Mouse (Mus musculus) left cerebral cortex, postnatal 36 days (tissue): Measurements from ENCODE around the gene 1700093K21Rik. TPM values are rescaled to one million over a fixed set of nuclear protein-coding genes. Genes with fewer than 3 reads are reported as not detected.
"Not testable (repeated sequence)": the region's sequence is repeated elsewhere in the genome, so short reads cannot be mapped to it uniquely, and the experiment has no call there.

Experiments used
- DNase-seq, 2 experiments: peaks; one replicate each; pipeline ENCODE4 v3.0.0; 2021 to 2022; ENCODE audit warnings: low spot score in 2 of 2, mixed read lengths in 1 of 2
- intact Hi-C: fragments of 180-260 bp; cut with DNase I; formaldehyde crosslinking; loops from one replicate; pipeline ENCODE4 v1.15.1; 2025
- total RNA-seq, 2 experiments: library from RNA; stranded (reverse); gene quantifications; 2 replicates each; pipeline ENCODE4 v1.2.3; 2021

1700093K21Rik gene
- total RNA-seq, result under 1 TPM in 1 of 2 experiments, not detected in 1; 0.68 TPM

DNA sequence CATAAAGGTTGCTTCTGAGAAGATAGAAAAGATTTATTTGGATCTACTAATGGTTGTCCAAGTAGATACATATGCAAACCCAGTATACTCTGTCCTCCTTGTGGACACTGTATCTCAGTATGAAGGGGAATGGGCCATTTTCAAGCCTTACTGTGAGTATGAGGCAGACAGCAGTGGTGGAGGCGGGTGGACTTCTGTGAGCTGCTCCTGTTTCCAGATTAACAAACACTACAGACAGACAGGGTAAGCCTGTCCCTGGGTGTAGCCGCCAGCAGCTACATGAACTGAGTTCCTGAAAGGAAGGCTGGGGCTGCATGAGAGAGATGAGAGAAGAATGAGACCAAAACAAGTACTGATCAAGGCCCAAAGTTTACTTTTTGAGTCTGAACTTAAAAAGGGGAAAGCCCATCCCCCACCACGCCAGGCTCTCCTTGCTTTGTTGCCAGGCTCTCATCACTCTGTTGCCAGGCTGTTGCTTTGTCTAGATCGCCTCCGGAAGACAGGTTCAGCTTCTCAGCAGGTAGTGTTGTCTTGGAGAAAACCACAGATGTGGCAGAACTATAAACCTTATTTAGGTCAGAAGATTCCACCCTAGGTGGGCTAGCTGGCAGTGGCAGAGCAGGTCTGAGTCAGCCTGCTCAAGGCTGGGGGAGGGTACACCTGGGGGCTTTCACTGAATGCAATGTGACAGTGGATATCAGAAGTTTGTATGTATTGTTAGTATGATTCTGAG, at the start of gene 1700093K21Rik:
Gene 1700093K21Rik, minus strand, starts transcription at position 683 of the 733 bp plus-strand sequence.
- intact Hi-C loops, result no loop called here
- peak in 1 of 2 experiments; percentile 4 for DNase-seq

DNA sequence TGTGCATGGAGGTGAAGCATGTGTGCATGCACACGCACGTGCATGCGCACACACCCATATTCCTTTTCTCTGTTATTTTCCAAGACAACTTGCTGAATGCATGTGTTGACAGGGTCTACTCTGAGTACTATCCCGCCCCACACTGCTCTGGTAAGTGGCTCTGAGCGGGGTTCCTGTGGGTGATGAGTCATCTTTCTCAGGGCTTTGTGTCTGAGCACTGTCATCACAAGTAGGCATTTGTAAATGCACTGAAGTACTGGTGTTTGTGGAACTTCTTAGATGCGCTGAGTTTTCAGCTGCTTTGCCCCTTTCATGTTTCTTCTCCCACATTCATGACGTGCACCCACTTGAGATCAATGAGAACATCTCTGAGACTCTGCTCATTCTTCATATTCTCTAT, 49.2 kb upstream of the 1700093K21Rik start:
- DNase-seq, result no peak
- intact Hi-C loops, result no loop called here

DNA sequence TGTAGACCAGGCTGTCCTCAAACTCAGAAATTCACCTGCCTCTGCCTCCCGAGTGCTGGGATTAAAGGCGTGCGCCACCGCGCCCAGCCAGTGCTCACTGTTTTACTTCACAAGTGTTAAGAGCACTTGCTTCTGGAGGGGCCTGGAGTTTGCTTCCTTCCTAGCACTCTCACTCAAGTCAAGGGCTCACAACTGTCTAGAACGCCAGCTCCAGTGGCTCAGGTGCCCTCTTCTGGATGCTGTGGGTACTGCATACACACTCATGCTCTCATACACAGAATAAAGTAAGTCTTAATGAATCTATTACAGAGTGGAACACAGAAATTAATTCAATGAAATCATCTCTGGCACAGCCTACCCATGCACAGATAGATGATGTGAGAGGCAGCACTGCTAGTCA, 44.8 kb upstream of the 1700093K21Rik start:
- peak; percentile 62 to 77 for DNase-seq
- intact Hi-C loops, result loop anchor here (5.0 to 10.0 kb wide), 2 partner anchors 68 to 581 kb away; partner anchors contain the start of genes Ahsa2, Commd1 and Gm28048

- intact Hi-C loops, result no loop called here
Measured at GRCm38 (mm10) chr11:23557039-23557630, 36.2 kb upstream of the 1700093K21Rik start.

DNA sequence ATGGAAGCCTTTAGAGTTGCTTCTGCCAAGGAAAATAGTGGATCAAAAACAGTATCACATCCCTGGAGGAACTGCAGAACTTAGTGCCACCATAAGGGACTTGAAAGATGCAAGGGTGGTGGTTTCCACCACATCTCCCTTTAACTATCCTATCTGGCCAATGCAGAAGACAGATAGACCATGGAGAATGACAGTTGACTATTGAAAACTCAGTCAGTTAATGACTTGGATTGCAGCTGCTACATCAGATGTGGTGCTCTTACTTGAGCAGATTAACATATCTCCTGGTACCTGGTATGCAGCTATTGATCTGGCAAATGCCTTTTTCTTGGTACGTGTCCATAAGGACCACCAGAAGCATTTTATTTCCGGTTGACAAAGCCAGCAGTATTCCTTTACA, 16.5 kb upstream of the 1700093K21Rik start:
- no peak for DNase-seq
- intact Hi-C loops, result no loop called here

More at GRCm38 (mm10) chr11:23557039-23557630, 36.2 kb upstream of the 1700093K21Rik start:
- no peak for DNase-seq

- intact Hi-C loops, result no loop called here
- no peak for DNase-seq
Measured at GRCm38 (mm10) chr11:23518981-23519380, 2.0 kb downstream of the 1700093K21Rik start.

GRCm38 (mm10) chr11:23515315-23515714, 5.6 kb downstream of the 1700093K21Rik start:
- intact Hi-C loops, result no loop called here

DNA sequence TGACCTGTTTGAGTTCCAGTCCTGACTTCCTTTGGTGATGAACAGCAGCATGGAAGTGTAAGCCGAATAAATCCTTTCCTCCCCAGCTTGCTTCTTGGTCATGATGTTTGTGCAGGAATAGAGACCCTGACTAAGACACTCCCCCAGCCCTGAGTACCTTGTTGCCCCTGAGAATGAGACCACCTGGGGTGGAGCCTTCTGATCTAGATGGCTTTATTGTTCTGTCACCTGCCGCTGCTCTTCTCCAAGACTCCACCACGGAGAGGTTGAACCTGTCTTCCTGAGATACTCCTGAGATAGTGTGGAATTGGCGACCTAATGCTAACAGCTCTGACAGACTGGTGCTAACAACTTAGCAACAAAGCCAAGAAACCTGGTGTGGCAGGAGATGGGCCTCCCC, 6.2 kb downstream of the 1700093K21Rik start:
- intact Hi-C loops, DNase-seq: not testable (repeated sequence)

More at GRCm38 (mm10) chr11:23515315-23515714, 5.6 kb downstream of the 1700093K21Rik start:
- DNase-seq, result no peak

DNA sequence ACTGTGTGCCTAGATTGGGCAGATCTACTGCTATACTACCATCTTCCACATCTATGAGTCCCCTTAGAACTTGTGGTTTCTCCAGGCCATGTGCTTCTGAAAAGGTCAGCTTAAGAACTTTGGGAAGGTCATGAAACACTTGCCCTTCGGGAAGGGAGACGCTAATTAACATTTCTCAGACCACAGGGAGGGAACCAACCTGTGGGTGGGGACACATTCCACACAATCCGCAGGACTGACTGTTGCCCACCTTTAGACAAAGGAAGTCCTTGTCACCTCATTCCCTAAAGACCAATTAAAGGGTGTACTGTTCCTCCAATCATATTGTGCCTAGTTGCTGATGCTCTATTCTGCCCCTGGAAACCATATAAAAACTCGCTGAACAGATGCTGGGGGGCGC, 16.2 kb downstream of the 1700093K21Rik start:
- DNase-seq, intact Hi-C loops: not testable (repeated sequence)

DNA sequence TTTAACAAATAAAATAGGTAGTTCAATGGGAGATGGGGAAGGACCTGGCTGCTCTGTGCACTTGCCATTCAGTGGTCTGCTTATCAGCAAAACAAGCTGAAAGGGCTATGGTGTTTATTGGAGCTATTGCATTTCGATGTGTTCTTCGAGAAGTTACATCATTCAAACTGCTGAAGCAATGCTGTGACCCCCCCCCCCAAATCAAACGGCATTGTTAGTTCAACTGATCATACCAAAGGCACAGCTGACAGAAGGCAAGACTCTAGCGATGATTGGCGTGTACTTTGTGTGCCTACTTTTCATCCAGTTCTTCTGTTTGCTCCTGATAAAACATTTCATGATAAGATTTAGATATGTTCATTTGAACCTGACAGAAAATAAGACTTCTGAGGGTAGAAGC, 22.3 kb downstream of the 1700093K21Rik start:
- intact Hi-C loops, result loop anchor here (5.0 to 10.0 kb wide), 2 partner anchors 69 to 126 kb away; no protein-coding TSS in a partner anchor
- DNase-seq, result no peak

DNA sequence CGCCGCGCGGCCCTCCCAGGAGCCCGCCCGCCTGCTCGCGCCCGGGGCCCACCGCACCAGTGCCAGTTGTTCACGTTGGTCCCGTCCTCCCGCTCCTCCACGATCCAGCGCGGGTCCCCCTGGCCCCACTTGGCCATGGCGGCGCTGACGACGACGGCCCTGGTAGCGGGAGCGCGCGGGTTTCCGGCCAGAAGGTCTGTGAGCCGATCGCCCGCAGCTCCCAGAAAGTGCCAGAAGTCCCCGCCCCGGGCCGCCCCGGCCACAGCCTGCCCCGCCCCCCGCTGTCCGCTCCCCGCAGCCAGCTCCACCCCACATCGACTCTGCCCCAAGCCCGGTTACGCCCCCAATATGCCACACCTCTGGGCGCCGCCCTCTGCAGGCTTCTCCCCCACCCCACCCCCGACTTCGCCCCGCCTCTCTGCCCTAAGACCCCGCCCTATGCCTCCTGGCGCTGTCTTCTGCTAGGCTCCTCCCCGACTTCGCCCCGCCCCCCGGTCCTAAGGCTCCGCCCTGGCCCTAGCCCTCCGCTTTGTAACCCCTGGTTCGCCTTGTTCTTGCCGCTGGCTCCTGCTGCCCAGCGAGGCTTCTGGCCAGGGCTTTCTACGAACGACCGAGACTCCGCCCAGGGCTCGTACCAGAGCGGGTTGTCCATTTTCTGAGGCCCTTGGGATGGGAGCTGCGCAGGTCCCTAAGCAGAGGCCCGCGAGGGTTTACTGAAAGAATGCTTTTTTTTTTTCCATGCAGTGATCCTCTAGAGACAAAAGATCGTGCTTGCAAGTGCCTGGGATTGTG, 23.0 kb downstream of the 1700093K21Rik start, which contains the start of gene Ahsa2:
Gene Ahsa2, minus strand, starts transcription at position 313 of the 792 bp plus-strand sequence.
- peak; percentile 91 to 92 for DNase-seq
- intact Hi-C loops, result loop anchor here (5.0 to 10.0 kb wide), 2 partner anchors 69 to 127 kb away; no protein-coding TSS in a partner anchor

- intact Hi-C loops, result loop anchor here (5.0 to 10.0 kb wide), 2 partner anchors 70 to 127 kb away; no protein-coding TSS in a partner anchor
- peak; percentile 67 to 69 for DNase-seq
Measured at GRCm38 (mm10) chr11:23497335-23497717, 23.6 kb downstream of the 1700093K21Rik start.

- intact Hi-C loops, result loop anchor here (5.0 to 10.0 kb wide), 2 partner anchors 71 to 128 kb away; no protein-coding TSS in a partner anchor
- no peak for DNase-seq
Measured at GRCm38 (mm10) chr11:23496661-23497060, 24.3 kb downstream of the 1700093K21Rik start.

- no peak for DNase-seq
- intact Hi-C loops, result loop anchor here (5.0 to 10.0 kb wide), 2 partner anchors 72 to 130 kb away; no protein-coding TSS in a partner anchor
Measured at GRCm38 (mm10) chr11:23495231-23495630, 25.7 kb downstream of the 1700093K21Rik start.

DNA sequence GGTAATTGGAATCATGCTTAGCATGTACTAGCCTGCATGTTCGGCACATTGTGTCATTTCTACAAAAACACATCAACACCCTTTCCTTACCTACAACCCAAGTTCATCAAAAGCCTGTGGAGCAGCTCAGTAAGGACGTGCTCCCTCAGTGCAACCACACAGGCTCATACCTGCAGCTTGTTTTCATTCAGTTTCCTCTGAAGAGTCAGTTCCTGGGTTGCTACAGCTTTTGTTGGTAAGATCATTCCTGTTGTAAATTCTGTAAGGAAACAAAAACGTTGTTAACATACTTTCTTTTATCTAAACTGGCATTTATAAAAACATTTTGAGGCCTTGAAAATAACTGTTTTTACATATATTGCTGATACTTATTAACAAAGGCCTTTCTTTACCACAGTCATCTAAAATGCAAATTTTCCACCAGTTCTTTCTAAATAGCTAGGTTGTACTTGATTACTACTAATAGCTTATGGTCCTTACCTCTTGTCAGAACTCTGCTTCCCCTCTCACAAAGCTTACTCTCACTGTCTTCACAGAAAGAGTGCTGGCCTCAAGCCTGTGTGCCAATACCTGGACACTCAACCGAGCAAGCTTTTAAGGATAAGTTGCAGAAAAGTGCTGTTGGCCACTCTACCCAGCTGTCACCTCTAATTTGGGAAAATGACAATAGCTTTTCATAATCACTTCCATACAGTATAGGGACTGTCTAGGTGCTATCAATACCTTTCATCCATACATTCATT, 28.7 kb downstream of the 1700093K21Rik start:
- intact Hi-C loops, result loop anchor here (10.0 kb wide), 1 partner anchor 133 kb away; no protein-coding TSS in a partner anchor

GRCm38 (mm10) chr11:23489955-23490354, 31.0 kb downstream of the 1700093K21Rik start:
- intact Hi-C loops, result loop anchor here (10.0 kb wide), 1 partner anchor 135 kb away; no protein-coding TSS in a partner anchor
- no peak for DNase-seq

More for the DNA sequence above, 28.7 kb downstream of the 1700093K21Rik start:
- no peak for DNase-seq
